In the genomic region with DNA sequence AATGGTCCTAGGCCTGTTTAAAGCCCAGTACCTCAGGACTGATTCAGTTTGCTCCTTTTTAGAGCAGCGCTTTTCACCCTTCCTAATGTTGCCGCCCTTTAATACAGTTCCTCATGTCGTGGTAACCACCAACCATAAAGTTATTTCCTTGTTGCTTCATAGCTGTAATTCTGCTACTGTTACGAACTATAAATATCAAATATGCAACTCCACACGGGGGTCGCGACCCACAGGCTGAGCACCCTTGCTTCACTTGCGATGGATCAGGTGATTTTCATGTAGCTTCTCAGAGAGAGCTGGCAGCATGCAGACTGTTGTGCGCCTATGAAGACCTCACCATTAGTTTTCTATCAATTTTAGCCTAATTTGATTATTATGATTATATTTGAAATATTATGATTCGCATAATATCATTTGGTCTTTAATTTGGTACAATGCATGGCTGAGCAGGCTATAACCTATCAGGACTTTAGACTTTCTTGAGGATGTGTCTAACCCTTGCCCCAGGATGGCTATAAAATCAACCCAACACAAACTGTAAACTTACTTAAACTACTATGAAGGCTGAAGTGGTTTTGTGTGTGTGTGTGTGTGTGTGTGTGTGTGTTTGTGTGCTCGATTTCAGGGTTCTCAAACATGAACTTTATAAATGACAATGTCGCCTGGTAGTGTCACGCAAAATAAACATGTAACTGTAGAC, we compare ENCODE assay signal across 8 mouse cellular contexts. TPM values are rescaled to one million over a fixed set of nuclear protein-coding genes. Genes with fewer than 3 reads are reported as not detected.
A peak's percentile ranks its signal among the peaks of the same experiment; 100 is the strongest.
DNase-seq lines count a peak whose midpoint lies in the region; ATAC-seq lines count a peak whose summit lies in the region.

No protein-coding gene starts in this region.

- H3K9me3 ChIP-seq in lung, embryonic 15.5 days, result no peaks in the 10 kb centered on the region
- no peaks in the 10 kb centered on the region for H3K9me3 ChIP-seq in forebrain, embryonic 16.5 days (ENCODE audit: control insufficient read depth, low read length)
- H3K9me3 ChIP-seq in limb, embryonic 15.5 days, result no peaks in the 10 kb centered on the region
- no peaks in the 10 kb centered on the region for H3K9me3 ChIP-seq in stomach, embryonic 14.5 days (ENCODE audit: control insufficient read depth, low read depth, low read length)

- peaks cover 11% of the 10 kb centered on the region for H3K4me1 ChIP-seq in lung, embryonic 15.5 days
- H3K4me1 ChIP-seq in forebrain, embryonic 16.5 days (replicated peaks; ENCODE audit: control insufficient read depth, insufficient read depth, low read length), result peaks cover 3% of the 10 kb centered on the region; the same call in 1 of the 2 replicates
- peaks cover 9% of the 10 kb centered on the region; the same call in 1 of the 2 replicates for H3K4me1 ChIP-seq in limb, embryonic 15.5 days
- no peaks in the 10 kb centered on the region for H3K4me1 ChIP-seq in stomach, embryonic 14.5 days (ENCODE audit: control insufficient read depth, insufficient read depth, low read length)

- H3K4me3 ChIP-seq in lung, embryonic 15.5 days, result peak overlapping the region; percentile 90
- peak overlapping the region; percentile 75 for H3K4me3 ChIP-seq in forebrain, embryonic 16.5 days (replicated peaks; ENCODE audit: low read length)
- peak overlapping the region; percentile 90 for H3K4me3 ChIP-seq in limb, embryonic 15.5 days
- H3K4me3 ChIP-seq in stomach, embryonic 14.5 days (ENCODE audit: low read depth, low read length), result peak overlapping the region; percentile 80

- H3K27ac ChIP-seq in lung, embryonic 15.5 days, result no peak overlapping the region
- no peak overlapping the region for H3K27ac ChIP-seq in forebrain, embryonic 16.5 days (ENCODE audit: low read length)
- no peak overlapping the region for H3K27ac ChIP-seq in limb, embryonic 15.5 days
- no peak overlapping the region for H3K27ac ChIP-seq in stomach, embryonic 14.5 days (ENCODE audit: low read length)

- no peak for DNase-seq in lung, postnatal 14 days
- no peak for DNase-seq in testis, postnatal 10 days (ENCODE audit: low spot score)
- DNase-seq in retina, embryonic 14.5 days (ENCODE audit: low spot score), result no peak
- DNase-seq in testis, postnatal 14 days (ENCODE audit: low spot score), result no peak

- H3K4me2 ChIP-seq in lung, embryonic 15.5 days, result peak overlapping the region; percentile 78
- peak overlapping the region; percentile 73 for H3K4me2 ChIP-seq in forebrain, embryonic 16.5 days (ENCODE audit: low read length)
- H3K4me2 ChIP-seq in limb, embryonic 15.5 days, result peak overlapping the region; percentile 84
- H3K4me2 ChIP-seq in stomach, embryonic 14.5 days (replicated peaks; ENCODE audit: low read depth, low read length), result peak overlapping the region; percentile 55

- no peak overlapping the region; the same call in 1 of the 2 replicates for H3K9ac ChIP-seq in lung, embryonic 15.5 days
- H3K9ac ChIP-seq in forebrain, embryonic 16.5 days (replicated peaks; ENCODE audit: low read depth, low read length), result peak overlapping the region; percentile 92; the same call in 1 of the 2 replicates
- no peak overlapping the region for H3K9ac ChIP-seq in limb, embryonic 15.5 days
- no peak overlapping the region for H3K9ac ChIP-seq in stomach, embryonic 14.5 days (replicated peaks; ENCODE audit: low read depth, low read length)

- no peaks in the 10 kb centered on the region for H3K36me3 ChIP-seq in lung, embryonic 15.5 days
- H3K36me3 ChIP-seq in forebrain, embryonic 16.5 days (ENCODE audit: control insufficient read depth, insufficient read depth), result no peaks in the 10 kb centered on the region
- peaks cover 4% of the 10 kb centered on the region; the same call in 1 of the 2 replicates for H3K36me3 ChIP-seq in limb, embryonic 15.5 days
- H3K36me3 ChIP-seq in stomach, embryonic 14.5 days (ENCODE audit: control insufficient read depth, insufficient read depth, low read length), result no peaks in the 10 kb centered on the region

- ATAC-seq in lung, embryonic 15.5 days (ENCODE audit: borderline replicate concordance, extremely low read depth, low FRiP score, low TSS enrichment), result no peak
- no peak for ATAC-seq in forebrain, embryonic 16.5 days
- ATAC-seq in limb, embryonic 15.5 days (ENCODE audit: insufficient number of reproducible peaks, low FRiP score, low TSS enrichment, low read depth), result no peak
- ATAC-seq in stomach, embryonic 14.5 days (ENCODE audit: insufficient number of reproducible peaks, insufficient read depth, low FRiP score, low read depth), result no peak

- WGBS in lung, embryonic 15.5 days, result 75% methylated on average over 13 of the region's 13 CpGs
- WGBS in forebrain, embryonic 16.5 days, result 87% methylated on average over 13 of the region's 13 CpGs
- WGBS in limb, embryonic 15.5 days, result 75% methylated on average over 13 of the region's 13 CpGs
- 80% methylated on average over 13 of the region's 13 CpGs for WGBS in stomach, embryonic 14.5 days

- H3K27me3 ChIP-seq in lung, embryonic 15.5 days, result no peaks in the 10 kb centered on the region
- H3K27me3 ChIP-seq in forebrain, embryonic 16.5 days (replicated peaks; ENCODE audit: control insufficient read depth, insufficient read depth, low read length), result no peaks in the 10 kb centered on the region
- no peaks in the 10 kb centered on the region for H3K27me3 ChIP-seq in limb, embryonic 15.5 days
- no peaks in the 10 kb centered on the region for H3K27me3 ChIP-seq in stomach, embryonic 14.5 days (ENCODE audit: control insufficient read depth, insufficient read depth, low read length)

RNA-seq across cellular contexts. Expression of a gene that starts 0.7 kb away (rescaled TPM):
- 37.4 TPM in 2 replicates for polyA plus RNA-seq in lung, embryonic 15.5 days (2015; fragmentation: Nextera tagmentation; extraction: Ambion mirVana)
- 25.8 and 32.2 TPM in 2 replicates for polyA plus RNA-seq in forebrain, embryonic 16.5 days (2015; fragmentation: Nextera tagmentation; extraction: Ambion mirVana)
- polyA plus RNA-seq in limb, embryonic 15.5 days (2015; fragmentation: Nextera tagmentation; extraction: Ambion mirVana), result 26.4 and 26.5 TPM in 2 replicates
- polyA plus RNA-seq in stomach, embryonic 14.5 days (2014; fragmentation: Nextera tagmentation; extraction: Ambion mirVana), result 25.1 and 30.0 TPM in 2 replicates

RNA-seq across cellular contexts. Expression of a gene that starts 28.3 kb away (rescaled TPM):
- polyA plus RNA-seq in lung, embryonic 15.5 days (2015; fragmentation: Nextera tagmentation; extraction: Ambion mirVana), result 16.7 and 19.9 TPM in 2 replicates
- polyA plus RNA-seq in forebrain, embryonic 16.5 days (2015; fragmentation: Nextera tagmentation; extraction: Ambion mirVana), result 3.8 and 4.5 TPM in 2 replicates
- 14.5 and 16.2 TPM in 2 replicates for polyA plus RNA-seq in limb, embryonic 15.5 days (2015; fragmentation: Nextera tagmentation; extraction: Ambion mirVana)
- polyA plus RNA-seq in stomach, embryonic 14.5 days (2014; fragmentation: Nextera tagmentation; extraction: Ambion mirVana), result 13.6 and 14.8 TPM in 2 replicates

RNA-seq across cellular contexts. Expression of a gene that starts 58.8 kb away (rescaled TPM):
- polyA plus RNA-seq in lung, embryonic 15.5 days (2015; fragmentation: Nextera tagmentation; extraction: Ambion mirVana), result 13.7 and 15.3 TPM in 2 replicates
- 0.18 and 0.34 TPM in 2 replicates for polyA plus RNA-seq in forebrain, embryonic 16.5 days (2015; fragmentation: Nextera tagmentation; extraction: Ambion mirVana)
- polyA plus RNA-seq in limb, embryonic 15.5 days (2015; fragmentation: Nextera tagmentation; extraction: Ambion mirVana), result 127 and 130 TPM in 2 replicates
- polyA plus RNA-seq in stomach, embryonic 14.5 days (2014; fragmentation: Nextera tagmentation; extraction: Ambion mirVana), result 19.7 and 21.1 TPM in 2 replicates

Comparison
In these comparisons a context has a peak if more than half of its experiments do, and no peak if none do; other contexts are left out.
1. RNA of a gene that starts 58.8 kb away (polyA plus RNA-seq): 127 to 130 TPM in limb, embryonic 15.5 days, 19.7 to 21.1 TPM in stomach, embryonic 14.5 days and 13.7 to 15.3 TPM in lung, embryonic 15.5 days; 0.18 to 0.34 TPM in forebrain, embryonic 16.5 days; every median in the first group is over 10 times any median in the second.
2. Peak in every context shown above with its lines, with median percentiles within 50 percentile points of each other: H3K4me2 ChIP-seq and H3K4me3 ChIP-seq.